Mouse (Mus musculus): ENCODE results near the gene Bbof1.

DNA sequence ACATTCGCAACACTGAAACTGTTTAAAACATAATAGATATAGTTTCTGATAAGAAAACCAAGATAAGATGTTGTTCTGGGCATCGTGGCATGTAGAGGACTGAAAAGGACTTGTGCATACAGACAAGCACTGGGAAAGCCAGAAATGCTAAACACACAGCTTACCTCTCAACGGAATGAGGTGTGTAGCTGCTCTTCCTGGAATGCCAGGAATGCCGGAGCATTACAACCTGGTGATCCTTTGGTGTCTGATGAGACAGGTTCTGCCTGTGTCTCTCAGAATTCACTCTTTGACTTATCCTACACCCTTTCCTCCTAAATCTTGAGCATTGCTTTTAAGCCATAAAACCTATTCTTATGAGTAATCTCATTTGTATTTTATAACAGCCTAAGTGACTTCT lies 33.7 kb downstream of the Bbof1 start:
- TF ChIP-seq CTCF (IDR thresholded peaks at IDR 0.05; ENCODE audit: borderline replicate concordance, insufficient read depth, low read depth, low read length) (no peak), POLR2A (IDR thresholded peaks at IDR 0.05; ENCODE audit: borderline replicate concordance, insufficient read depth, low read length) (no peak)

Data from cerebellum, adult 2 months (tissue).